Mouse (Mus musculus) lung, adult 2 months (tissue): ENCODE measurements around the gene Cep295nl. TPM values are rescaled to one million over a fixed set of nuclear protein-coding genes. Genes with fewer than 3 reads are reported as not detected.
"Not testable (repeated sequence)": the region's sequence is repeated elsewhere in the genome, so short reads cannot be mapped to it uniquely, and the experiment has no call there.

Experiments
- DNase-seq: peaks from one replicate; pipeline ENCODE4 v3.0.0; 2022
- H3K4me1 ChIP-seq: fragments of 200-500 bp; 2 replicates; pipeline ENCODE4 v1.6.1; 2011; ENCODE audit warnings: low read length; ENCODE audit not compliant: control insufficient read depth, insufficient read depth
- H3K4me3 ChIP-seq: fragments of 200-500 bp; replicated peaks from 2 replicates; pipeline ENCODE3; 2011; ENCODE audit warnings: low read depth, mild to moderate bottlenecking, control low read depth, low read length; ENCODE audit errors: extremely low read depth
- CTCF ChIP-seq: fragments of 200-500 bp; IDR thresholded peaks from 2 replicates; pipeline ENCODE4 v1.5.1; 2011; ENCODE audit warnings: mild to moderate bottlenecking, low read length, control low read depth; ENCODE audit not compliant: insufficient read depth
- POLR2A ChIP-seq: fragments of 200-500 bp; IDR thresholded peaks from 2 replicates; pipeline ENCODE4 v1.6.1; 2011; ENCODE audit warnings: low read depth, mild to moderate bottlenecking, control low read depth, low read length, borderline replicate concordance; ENCODE audit errors: extremely low read depth
- WGBS: fragments of 180-500 bp; shearing (Covaris S2); methylation state at CpG from one replicate; pipeline ENCODE4 v1.1.7; 2018; 5-methylcytosine and 5-hydroxymethylcytosine counted together
- polyA plus RNA-seq: library from polyadenylated mRNA; depleted of rRNA; stranded (reverse); fragments of >200 nt; gene quantifications from 2 replicates; pipeline ENCODE4 v1.2.3, GENCODE M21; 2012

Gene Cep295nl
- polyA plus RNA-seq, 1 experiment, result 0.32 TPM

DNA sequence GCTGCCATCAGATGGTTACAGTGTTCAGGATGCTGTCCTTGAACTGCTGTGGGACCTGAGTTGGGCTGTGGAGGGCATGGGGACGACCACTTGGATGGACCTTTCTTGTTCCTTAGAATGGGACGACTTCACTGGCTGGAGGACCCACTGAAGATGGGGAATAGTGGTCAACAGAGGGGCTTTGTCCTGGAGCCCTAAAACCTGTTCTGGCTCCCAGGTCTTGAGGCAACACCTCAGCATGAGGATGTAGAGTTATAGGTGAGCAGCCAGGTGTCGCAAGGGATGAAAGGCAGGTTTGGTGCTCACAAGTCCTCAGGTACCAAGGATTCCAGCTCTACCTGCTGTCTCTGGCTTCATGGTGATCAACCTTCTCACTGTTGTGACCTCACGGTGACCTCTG, 15.8 kb downstream of the Cep295nl start:
- 90% methylated on average over 4 of the region's 4 CpGs for WGBS
- Histone ChIP-seq H3K4me1 (peaks cover 14% of the 10 kb centered on the region), H3K4me3 (no peak overlapping the region)
- no peak for TF ChIP-seq CTCF
- no peak for TF ChIP-seq POLR2A
- DNase-seq, result no peak

DNA sequence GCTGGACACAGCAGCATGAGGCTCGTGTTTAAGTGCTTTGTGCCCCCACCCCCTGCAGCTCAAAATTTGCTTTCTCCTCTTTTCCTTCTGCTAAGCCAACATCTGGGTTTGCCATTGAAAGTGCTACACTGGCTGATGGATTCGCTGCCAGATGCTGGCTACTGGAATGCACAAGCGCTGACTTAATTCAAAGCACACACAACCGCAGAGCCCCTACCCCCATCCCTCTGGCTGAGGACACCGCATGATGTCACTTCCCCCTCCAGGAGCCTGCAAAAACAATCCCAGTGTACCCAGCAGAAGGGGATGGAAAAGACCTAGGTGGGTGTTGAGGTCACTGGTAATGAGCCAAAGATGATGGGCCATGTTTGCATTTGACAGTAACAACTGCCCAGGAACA, 17.8 kb downstream of the Cep295nl start:
- DNase-seq, result no peak
- peaks cover 14% of the 10 kb centered on the region for H3K4me1 ChIP-seq
- 48% methylated on average over 5 of the region's 5 CpGs for WGBS
- no peak overlapping the region for H3K4me3 ChIP-seq
- TF ChIP-seq CTCF (no peak), POLR2A (no peak)

DNA sequence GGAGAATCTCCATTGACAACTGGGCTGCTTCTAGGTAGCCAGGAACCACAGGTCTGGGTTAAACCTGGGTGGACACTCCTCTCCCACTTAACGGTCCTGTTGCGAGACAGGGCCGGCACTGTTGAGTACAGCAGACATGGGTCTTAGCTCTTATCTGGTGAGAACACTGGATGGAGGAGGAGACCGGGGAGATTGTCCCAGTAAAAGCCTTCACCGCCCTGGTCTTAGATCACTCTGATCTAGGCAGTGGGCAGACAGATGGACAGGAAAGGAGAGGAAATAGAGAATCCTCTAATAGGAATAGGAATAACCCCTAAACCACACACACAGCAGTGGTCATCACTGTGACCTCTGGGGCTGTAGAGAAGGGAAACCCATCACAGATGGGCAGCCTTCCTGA, 18.3 kb downstream of the Cep295nl start:
- 62% methylated on average over 5 of the region's 5 CpGs for WGBS
- Histone ChIP-seq H3K4me3 (no peak overlapping the region), H3K4me1 (peaks cover 14% of the 10 kb centered on the region)
- DNase-seq, result no peak
- TF ChIP-seq CTCF (no peak), POLR2A (no peak)

DNA sequence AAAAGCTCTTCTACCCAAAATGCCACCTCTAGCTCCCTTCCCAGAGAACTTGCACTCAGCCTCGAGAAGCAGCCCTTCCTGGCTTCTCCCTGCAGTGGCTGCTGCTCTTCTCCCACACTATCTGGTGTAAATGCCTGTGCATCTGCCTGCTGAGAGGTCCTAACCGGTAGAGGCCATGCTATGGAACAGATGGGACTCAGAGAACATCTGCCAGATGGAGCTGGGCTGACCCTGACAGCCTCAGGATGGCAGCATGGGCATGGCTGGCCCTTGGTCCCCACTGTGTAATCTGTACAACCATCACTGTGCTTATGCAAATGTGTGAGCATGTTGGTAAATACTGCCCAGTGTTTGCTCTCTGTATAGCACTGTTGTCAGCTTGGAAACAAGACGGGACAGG, 19.7 kb downstream of the Cep295nl start:
- TF ChIP-seq POLR2A (no peak), CTCF (no peak)
- Histone ChIP-seq H3K4me1 (peaks cover 10% of the 10 kb centered on the region), H3K4me3 (no peak overlapping the region)
- DNase-seq, result no peak
- WGBS, result 34% methylated on average over 3 of the region's 3 CpGs

DNA sequence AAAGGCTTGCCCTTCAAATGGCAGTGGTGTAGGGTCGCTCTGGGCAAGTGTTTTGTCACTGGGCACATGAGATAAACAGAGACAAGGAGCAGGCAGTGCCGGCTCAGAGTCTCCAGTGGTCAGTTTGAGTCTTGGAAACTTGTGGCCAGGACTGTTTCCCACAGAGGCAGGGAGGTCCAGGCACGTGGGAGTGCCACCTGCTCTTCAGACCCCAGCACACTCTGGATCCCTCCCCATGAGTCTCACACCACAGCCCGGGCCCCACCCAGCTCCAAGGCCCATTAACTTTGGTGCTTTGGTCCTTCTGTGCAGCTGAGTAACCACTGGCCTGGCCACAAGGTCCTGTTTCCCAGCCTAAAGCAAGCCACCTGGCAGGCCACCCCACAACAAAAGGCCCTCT, 20.3 kb downstream of the Cep295nl start:
- TF ChIP-seq CTCF, result no peak
- no peak for TF ChIP-seq POLR2A
- no peak for DNase-seq
- 56% methylated on average over 4 of the region's 4 CpGs for WGBS
- peaks cover 4% of the 10 kb centered on the region for H3K4me1 ChIP-seq
- H3K4me3 ChIP-seq, result no peak overlapping the region

DNA sequence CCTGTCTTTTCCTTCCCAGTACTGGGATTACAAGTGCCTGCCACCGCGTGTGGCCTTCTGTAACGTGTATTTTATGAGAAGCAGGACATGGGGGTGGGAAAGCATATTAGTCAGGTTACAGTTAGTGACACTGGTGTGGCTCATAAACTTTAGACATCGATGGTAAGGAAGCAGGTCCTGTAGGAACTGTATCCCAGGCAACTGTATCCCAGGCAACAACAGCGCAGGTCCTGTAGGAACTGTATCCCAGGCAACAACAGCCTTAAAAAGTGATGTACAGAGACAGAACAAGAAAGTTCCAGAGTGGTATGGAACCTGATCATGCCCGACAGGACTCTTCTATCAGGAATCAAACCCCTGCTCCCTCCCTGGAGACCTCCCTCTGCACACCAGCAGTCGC, 20.8 kb downstream of the Cep295nl start:
- TF ChIP-seq POLR2A, result no peak
- no peak for TF ChIP-seq CTCF
- no peak overlapping the region for H3K4me3 ChIP-seq
- 83% methylated on average over 7 of the region's 7 CpGs for WGBS
- H3K4me1 ChIP-seq, result peaks cover under 1% of the 10 kb centered on the region
- no peak for DNase-seq

DNA sequence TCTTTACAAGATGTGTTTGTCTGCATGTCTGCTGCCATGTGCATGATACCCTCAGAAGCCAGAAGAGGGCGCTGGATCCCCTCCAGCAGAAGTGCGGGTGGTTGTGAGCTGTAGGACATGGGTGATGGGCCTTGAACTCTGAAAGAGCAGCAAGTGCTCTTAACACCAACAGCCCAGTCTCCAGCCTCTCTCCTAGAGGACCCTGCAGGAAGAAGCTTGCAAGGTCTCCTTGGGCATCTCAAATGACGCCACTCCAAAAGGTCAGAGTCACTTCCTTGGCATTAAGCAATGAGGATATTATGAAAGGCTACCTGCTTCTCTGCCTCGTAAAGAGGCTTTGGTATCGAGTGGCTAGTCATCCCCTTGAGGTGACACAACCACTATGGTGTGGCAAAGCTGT, 23.6 kb downstream of the Cep295nl start:
- WGBS, result 46% methylated on average over 5 of the region's 5 CpGs

DNA sequence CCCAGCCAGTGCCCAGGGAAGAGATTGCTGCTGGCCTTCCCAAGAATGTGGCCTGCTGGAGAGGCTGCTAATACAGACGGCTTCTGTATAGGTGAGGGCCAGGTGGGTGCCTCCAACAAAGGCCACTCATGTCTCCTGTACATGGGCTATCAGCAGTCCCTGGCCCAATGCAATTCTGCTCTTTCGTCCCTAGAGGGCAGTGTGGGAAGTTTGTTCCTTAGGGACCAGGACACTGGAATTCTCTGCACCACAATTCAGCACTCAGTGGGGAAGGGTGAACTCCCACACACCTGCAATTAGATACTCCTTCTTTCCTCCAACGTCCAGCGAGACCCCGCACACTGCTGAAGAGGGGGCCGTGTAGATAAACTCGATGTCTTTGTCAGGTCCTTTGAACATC, 25.2 kb downstream of the Cep295nl start:
- peak; percentile 96 for TF ChIP-seq CTCF
- no peak for TF ChIP-seq POLR2A
- 22% methylated on average over 7 of the region's 7 CpGs for WGBS
- peak; percentile 56 for DNase-seq

More for the DNA sequence above, 23.6 kb downstream of the Cep295nl start:
- H3K4me1 ChIP-seq, result no peaks in the 10 kb centered on the region; the same call in 1 of the 2 replicates
- peak; percentile 46 for DNase-seq
- TF ChIP-seq POLR2A (no peak), CTCF (peak; percentile 81)
- H3K4me3 ChIP-seq, result no peak overlapping the region

DNA sequence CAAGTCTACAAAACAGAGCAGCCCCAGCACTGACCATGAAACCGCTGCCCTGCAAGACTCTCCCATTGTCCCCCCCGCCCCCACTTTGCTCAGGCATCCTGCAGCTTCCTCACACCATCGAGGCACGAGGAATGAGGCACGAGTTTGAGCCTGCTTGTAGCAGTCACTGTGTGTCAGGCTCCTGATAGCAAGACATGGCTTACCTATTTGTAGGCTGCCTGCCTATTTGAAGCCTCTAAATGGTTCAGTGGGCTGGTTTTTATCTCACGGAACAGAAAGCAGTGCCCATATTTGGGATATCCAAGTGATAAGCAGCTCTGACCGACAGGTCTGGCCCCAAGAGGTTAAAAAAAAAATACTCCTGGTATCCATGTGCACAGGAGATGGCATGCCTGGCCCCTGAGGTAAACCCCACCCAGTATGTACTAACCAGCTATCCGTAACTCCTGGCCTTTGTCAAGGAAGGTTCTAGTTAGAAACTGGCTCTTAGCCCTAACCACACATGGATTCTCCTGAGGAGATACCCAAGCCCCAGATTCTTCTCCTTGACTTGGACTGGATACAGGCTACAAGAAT, 26.0 kb downstream of the Cep295nl start:
- H3K4me3 ChIP-seq, result no peak overlapping the region
- no peak for DNase-seq
- TF ChIP-seq POLR2A, result no peak
- TF ChIP-seq CTCF, result no peak
- 85% methylated on average over 8 of the region's 8 CpGs for WGBS
- no peaks in the 10 kb centered on the region for H3K4me1 ChIP-seq

More for the DNA sequence above, 25.2 kb downstream of the Cep295nl start:
- H3K4me3 ChIP-seq, result no peak overlapping the region
- H3K4me1 ChIP-seq, result no peaks in the 10 kb centered on the region

DNA sequence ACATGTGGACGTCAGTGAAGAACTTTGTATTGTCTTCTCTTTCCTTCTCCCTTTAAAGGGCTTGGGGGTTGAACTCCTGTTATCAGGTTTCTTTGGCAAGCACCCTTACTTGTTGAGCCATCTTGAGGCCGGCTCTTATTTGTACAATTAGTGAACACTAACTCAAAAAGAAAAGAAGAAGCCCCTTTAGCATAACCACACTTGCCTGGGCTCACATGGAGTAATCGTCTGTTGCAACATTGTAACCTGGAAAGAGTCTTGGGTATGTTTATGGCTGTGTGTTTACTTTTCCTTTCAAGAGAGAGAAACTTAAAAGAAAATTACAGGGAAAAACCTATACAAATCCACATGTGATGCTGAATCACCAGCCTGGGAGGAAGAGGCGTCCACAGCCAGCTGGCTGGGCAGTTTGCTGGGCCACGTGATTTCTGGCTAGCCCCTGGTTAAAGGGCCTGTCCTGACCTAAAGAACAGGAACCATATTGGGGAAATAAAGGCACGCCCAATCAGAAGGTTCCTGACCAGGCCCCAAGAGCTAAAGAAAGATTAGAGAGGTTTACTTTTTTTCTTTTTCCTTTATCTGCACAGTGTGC, 30.1 kb downstream of the Cep295nl start:
- no peak for DNase-seq
- no peak for TF ChIP-seq POLR2A
- TF ChIP-seq CTCF, result no peak
- 52% methylated on average over 6 of the region's 6 CpGs for WGBS
- H3K4me1 ChIP-seq, result no peaks in the 10 kb centered on the region
- no peak overlapping the region for H3K4me3 ChIP-seq

DNA sequence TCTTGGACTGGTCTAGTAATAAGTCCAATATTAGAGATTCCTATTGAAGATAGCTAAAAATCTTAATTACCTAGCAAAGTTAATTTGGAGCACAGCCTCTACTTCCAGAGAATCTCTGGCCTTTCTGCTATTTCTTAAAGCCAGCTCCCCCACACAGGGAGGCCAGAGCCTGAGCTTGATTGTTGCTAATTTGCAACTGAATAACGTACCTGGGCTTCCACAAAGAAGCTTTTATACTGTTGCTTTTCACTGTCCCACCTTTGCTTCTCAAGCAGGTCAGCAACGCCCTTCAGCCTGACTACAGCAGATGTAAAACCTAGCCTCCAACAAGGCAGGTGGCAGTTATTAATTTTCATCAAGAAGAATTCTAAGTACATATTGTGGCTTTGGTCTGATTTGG, 34.3 kb downstream of the Cep295nl start:
- 91% methylated on average over 2 of the region's 2 CpGs for WGBS
- H3K4me3 ChIP-seq, DNase-seq, H3K4me1 ChIP-seq: not testable (repeated sequence)

DNA sequence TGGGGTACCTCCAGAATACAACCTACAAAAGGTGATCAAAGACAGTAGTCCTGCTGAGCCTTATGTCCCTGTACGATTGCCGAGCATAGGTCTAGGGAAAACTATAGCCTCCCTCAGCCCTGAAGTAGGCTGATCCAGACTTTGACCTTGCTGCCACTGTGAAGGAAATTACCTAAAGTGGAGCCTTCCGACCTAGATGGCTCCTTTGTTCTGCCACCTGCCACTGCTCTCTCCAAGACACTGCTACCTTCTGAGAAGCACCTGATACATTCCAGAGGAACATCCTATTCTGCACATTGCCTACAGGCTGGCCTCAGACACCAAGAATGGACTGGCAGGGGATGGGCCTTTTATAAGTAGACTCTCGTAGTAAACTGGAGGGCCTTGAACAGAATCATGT, 38.3 kb downstream of the Cep295nl start:
- H3K4me3 ChIP-seq, H3K4me1 ChIP-seq: not testable (repeated sequence)
- WGBS, result 93% methylated on average over 4 of the region's 4 CpGs

More for the DNA sequence above, 38.3 kb downstream of the Cep295nl start:
- not testable (repeated sequence) for DNase-seq
